Mouse (Mus musculus): ENCODE results near the gene Fkbp9.

Fkbp9 gene

GRCm38 (mm10) chr6:56904330-56904729 is 72.5 kb downstream of the Fkbp9 start:
- in situ Hi-C loops (cut with MseI, MboI): no loop called here

GRCm38 (mm10) chr6:56904982-56905381 is 73.1 kb downstream of the Fkbp9 start:
- in situ Hi-C loops (cut with MseI, MboI): loop anchor here (5.0 kb wide), 2 partner anchors 93 to 98 kb away; no protein-coding TSS in a partner anchor

GRCm38 (mm10) chr6:56905486-56905885 is 73.6 kb downstream of the Fkbp9 start:
- in situ Hi-C loops (cut with MseI, MboI): loop anchor here (5.0 kb wide), 2 partner anchors 93 to 98 kb away; no protein-coding TSS in a partner anchor

DNA sequence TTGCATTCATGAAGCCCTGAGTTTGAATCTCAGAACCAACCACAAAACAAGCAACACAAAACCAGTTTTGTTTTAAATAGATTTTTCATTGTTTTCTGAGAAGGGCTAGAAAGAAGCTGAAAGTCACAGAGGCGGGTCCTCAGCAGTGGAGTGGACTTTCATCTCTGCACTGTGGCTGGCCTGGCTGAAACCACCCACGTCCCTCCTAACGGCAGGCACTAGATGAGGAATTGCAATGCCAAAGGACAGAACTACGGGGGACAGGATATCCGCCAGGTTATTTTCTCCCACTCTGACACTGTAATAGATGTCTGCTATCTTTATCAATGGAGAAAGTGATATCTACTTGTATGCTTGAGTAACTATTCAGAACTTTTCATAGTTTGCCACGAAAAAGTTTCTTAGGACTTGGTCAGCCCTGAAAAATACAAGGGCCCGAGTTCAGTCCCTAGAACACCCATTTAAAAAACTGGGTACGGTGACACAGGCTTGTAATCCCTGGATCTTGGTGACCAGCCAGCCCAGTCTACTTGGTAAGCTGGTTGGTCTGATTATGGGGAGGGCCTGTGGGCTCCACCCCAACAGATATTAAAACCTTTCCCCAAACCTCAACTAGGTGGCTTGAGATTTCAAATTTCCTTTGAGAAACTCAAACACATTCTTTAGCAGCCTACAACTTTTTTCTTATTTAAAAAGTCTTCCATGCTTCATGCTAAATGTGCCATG is 74.4 kb downstream of the Fkbp9 start:
- in situ Hi-C loops (cut with MseI, MboI): loop anchor here (5.0 kb wide), 2 partner anchors 94 to 99 kb away; no protein-coding TSS in a partner anchor

DNA sequence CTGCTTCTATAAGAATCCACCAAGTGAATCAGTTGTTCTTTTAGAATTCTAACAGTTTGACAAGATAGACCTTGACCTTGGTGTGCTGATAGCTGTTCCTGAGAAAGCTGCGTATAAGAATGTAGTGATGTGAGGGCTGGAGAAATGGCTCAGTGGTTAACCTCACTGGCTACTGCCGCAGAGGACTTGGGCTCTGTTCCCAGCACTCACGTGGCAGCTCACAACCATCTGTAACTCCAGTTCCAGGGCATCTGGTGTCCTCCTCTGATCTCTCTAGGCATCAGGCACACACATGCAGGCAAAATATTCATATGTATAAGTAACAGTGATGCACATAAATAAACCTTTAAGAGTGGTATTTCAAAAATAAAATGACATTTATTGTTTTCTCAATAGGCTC is 76.1 kb downstream of the Fkbp9 start:
- in situ Hi-C loops (cut with MseI, MboI): loop anchor here (5.0 kb wide), 2 partner anchors 96 to 101 kb away; no protein-coding TSS in a partner anchor

- in situ Hi-C loops (cut with MseI, MboI): loop anchor here (5.0 kb wide), 2 partner anchors 96 to 101 kb away; no protein-coding TSS in a partner anchor
These were observed 76.5 kb downstream of the Fkbp9 start for GRCm38 (mm10) chr6:56908397-56908796.

DNA sequence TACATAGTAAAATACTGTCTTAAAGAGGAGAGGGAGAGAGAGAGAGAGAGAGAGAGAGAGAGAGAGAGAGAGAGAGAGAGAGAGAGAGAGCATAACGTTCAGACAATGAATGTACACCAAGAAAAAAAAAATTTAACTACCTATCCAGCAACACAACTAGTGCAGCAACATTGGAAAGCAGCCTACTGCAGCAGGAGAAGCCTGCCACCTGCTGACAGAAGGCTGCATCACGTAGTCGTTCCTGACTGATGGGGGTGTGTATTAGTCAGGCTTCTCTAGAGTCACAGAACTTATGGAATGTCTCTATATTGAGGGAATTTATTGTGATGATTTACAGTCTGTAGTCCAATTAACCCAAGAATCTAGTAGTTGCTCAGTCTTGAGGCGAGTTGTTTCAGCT is 77.1 kb downstream of the Fkbp9 start:
- in situ Hi-C loops (cut with MseI, MboI): loop anchor here (5.0 kb wide), 2 partner anchors 97 to 102 kb away; no protein-coding TSS in a partner anchor

DNA sequence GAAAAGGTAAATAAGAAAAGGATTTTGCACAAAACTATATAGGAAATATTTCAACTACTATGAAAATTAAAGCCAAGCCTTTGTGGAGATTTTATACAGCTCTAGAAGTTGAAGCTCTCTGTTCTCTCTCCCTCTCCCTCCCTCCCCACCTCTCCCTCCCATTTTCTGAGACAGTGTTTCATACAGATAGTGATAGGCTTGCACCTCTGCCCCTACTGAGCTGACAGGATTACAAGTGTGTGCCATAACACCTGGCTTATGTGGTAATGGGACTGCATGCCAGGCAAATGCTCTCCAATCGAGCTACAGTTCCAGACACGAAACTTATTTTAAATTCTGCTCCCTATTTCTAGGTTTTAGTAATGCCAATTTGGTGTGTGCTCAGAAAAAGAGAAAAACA is 79.1 kb downstream of the Fkbp9 start:
- in situ Hi-C loops (cut with MseI, MboI): no loop called here

- in situ Hi-C loops (cut with MseI, MboI): no loop called here
These were observed 81.4 kb downstream of the Fkbp9 start for GRCm38 (mm10) chr6:56913092-56913858.

- in situ Hi-C loops (cut with MseI, MboI): no loop called here
These were observed 84.4 kb downstream of the Fkbp9 start for GRCm38 (mm10) chr6:56916279-56916678.

- in situ Hi-C loops (cut with MseI, MboI): no loop called here
These were observed 85.9 kb downstream of the Fkbp9 start for GRCm38 (mm10) chr6:56917578-56918368.

- in situ Hi-C loops (cut with MseI, MboI): no loop called here
These were observed 87.6 kb downstream of the Fkbp9 start for GRCm38 (mm10) chr6:56919330-56920044.

GRCm38 (mm10) chr6:56920222-56921092 is 88.6 kb downstream of the Fkbp9 start:
- in situ Hi-C loops (cut with MseI, MboI): no loop called here

GRCm38 (mm10) chr6:56923331-56923725 is 91.5 kb downstream of the Fkbp9 start:
- in situ Hi-C loops (cut with MseI, MboI): no loop called here

DNA sequence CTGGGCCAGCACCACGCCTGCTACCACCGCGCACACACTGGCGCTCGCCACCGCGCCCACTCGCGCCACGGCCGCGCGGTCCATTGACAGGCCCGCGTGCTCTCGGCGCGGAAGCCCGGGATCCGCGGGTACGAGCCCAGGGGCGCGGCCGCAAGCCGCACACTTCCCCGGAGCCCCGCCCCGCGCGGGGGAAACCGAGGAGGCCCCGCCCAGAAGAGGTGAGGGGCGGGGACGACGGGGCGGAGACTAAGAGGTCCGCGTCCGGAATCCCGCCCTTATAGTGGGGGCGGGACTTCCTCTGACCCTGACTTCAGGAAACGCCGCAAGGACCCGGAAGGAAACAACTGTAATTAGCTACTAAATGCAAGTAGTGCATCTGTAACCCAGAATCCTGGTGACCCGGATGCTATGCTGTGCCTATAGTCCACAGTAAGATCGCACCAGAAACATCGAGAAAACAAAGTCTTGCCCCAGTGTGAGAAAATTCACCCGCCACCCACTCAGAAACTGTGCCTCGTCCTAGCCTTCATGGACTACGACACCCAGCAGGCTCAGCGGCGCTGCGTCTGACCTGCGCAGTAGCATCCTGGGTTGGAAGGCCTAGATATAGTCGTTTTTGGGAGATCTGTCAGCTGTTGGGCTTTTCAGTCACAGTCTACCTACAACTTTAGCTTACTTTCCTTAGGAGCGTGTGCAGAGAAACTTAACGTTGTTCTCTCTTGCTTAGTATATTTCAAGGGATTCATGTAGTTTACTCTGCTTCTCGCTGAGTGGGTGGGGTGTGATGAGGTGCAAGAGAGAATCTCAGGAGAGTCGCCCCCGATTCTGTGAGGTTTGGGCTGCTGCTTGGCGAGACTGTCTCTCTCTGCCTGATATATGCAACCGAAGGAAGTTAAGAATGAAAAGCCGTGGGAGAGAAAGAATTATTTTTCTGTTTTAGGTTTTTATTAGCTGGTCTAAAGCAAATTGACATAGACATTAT is 92.2 kb downstream of the Fkbp9 start, which contains the start of the genes Nt5c3 and Vmn1r4:
Nt5c3 (minus strand) TSS at position 207 of the 982 bp plus-strand sequence.
Vmn1r4 (plus strand) TSS at position 290 of the 982 bp plus-strand sequence.
- in situ Hi-C loops (cut with MseI, MboI): no loop called here
